Mouse (Mus musculus) heart, adult 2 months (tissue): ENCODE results near the gene Ip6k3. TPM values are rescaled to one million over a fixed set of nuclear protein-coding genes. Genes with fewer than 3 reads are reported as not detected.

Experiments used
- DNase-seq, 2 experiments: peaks; one replicate each; pipeline ENCODE4 v3.0.0; 2021
- H3K27ac ChIP-seq: fragments of 200-600 bp; 2 replicates; pipeline ENCODE4 v1.8.1; 2022
- H3K27me3 ChIP-seq: fragments of 200-500 bp; 2 replicates; pipeline ENCODE4 v1.6.1; 2012; ENCODE audit warnings: mild to moderate bottlenecking, low read length, inconsistent platforms, mixed read lengths; ENCODE audit not compliant: control insufficient read depth, insufficient read depth
- H3K36me3 ChIP-seq: fragments of 200-500 bp; 2 replicates; pipeline ENCODE4 v1.6.1; 2012; ENCODE audit warnings: low read length, inconsistent platforms; ENCODE audit not compliant: control insufficient read depth, insufficient read depth
- H3K4me1 ChIP-seq: fragments of 200-500 bp; 2 replicates; pipeline ENCODE4 v1.6.1; 2011; ENCODE audit warnings: low read length; ENCODE audit not compliant: control insufficient read depth, insufficient read depth
- H3K4me3 ChIP-seq: fragments of 200-600 bp; 2 replicates; pipeline ENCODE4 v1.8.1; 2022
- H3K79me2 ChIP-seq: fragments of 200-500 bp; replicated peaks from 2 replicates; pipeline ENCODE4 v1.6.1; 2012; ENCODE audit warnings: mild to moderate bottlenecking, inconsistent platforms, low read length, moderate library complexity, mixed read lengths; ENCODE audit not compliant: control insufficient read depth, insufficient read depth
- H3K9ac ChIP-seq: fragments of 200-500 bp; 2 replicates; pipeline ENCODE4 v1.6.1; 2012; ENCODE audit warnings: low read depth, mild to moderate bottlenecking, control low read depth, inconsistent platforms, low read length, mixed read lengths
- CTCF ChIP-seq: fragments of 200-600 bp; IDR thresholded peaks from 2 replicates; pipeline ENCODE4 v1.8.1; 2022; ENCODE audit warnings: antibody characterized with exemption, mild to moderate bottlenecking, moderate library complexity
- EP300 ChIP-seq: fragments of 200-500 bp; IDR thresholded peaks from 2 replicates; pipeline ENCODE4 v1.6.1; 2011; ENCODE audit warnings: low read depth, low read length, control low read depth; ENCODE audit not compliant: insufficient read depth
- POLR2A ChIP-seq: fragments of 200-500 bp; IDR thresholded peaks from 2 replicates; pipeline ENCODE4 v1.6.1; 2011; ENCODE audit warnings: mild to moderate bottlenecking, low read depth, low read length, control low read depth; ENCODE audit not compliant: insufficient read depth
- WGBS: fragments of 180-500 bp; shearing (Covaris S2); methylation state at CpG from one replicate; pipeline ENCODE4 v1.1.7; 2018; 5-methylcytosine and 5-hydroxymethylcytosine counted together
- intact Hi-C: fragments of 180-260 bp; cut with DNase I; formaldehyde crosslinking; loops from one replicate; pipeline ENCODE4 v1.15.1; 2025
- polyA plus RNA-seq: library from polyadenylated mRNA; depleted of rRNA; stranded (reverse); fragments of >200 nt; gene quantifications from 2 replicates; pipeline ENCODE4 v1.2.3, GENCODE M21; 2012
- total RNA-seq, 2 experiments: library from RNA; stranded (reverse); gene quantifications; 2 replicates each; pipeline ENCODE4 v1.2.3; 2021

The Ip6k3 gene
- total and polyA plus RNA-seq, 3 experiments: 4.1 to 10.1 (median 5.6) TPM

DNA sequence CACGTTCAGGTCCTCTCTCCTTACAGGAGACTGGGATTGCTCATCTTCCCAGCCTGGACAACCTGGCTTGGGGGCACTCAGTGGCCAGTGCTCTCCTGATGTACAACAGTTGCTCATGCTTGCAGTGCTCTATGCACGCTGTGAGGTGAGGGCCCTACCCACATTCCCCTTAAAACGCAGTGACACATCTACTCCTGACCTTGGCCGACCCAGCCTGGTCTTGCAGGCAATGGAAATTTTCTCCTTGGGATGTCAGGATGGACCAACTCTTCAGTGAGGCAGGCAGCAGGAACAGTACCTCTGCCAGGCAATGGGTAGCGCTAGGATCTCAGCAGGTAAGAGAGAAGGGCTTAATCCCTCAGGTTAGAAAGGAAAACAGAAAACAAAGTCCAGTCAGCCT, 19.5 kb upstream of the Ip6k3 start:
- TF ChIP-seq CTCF (no peak), EP300 (no peak), POLR2A (no peak)
- Histone ChIP-seq H3K27ac (no peak overlapping the region), H3K79me2 (no peaks in the 10 kb centered on the region), H3K27me3 (no peaks in the 10 kb centered on the region), H3K4me1 (no peaks in the 10 kb centered on the region), H3K36me3 (no peaks in the 10 kb centered on the region), H3K4me3 (no peak overlapping the region), H3K9ac (no peak overlapping the region)
- no peak for DNase-seq
- WGBS: 62% methylated on average over 5 of the region's 5 CpGs
- intact Hi-C loops: no loop called here

DNA sequence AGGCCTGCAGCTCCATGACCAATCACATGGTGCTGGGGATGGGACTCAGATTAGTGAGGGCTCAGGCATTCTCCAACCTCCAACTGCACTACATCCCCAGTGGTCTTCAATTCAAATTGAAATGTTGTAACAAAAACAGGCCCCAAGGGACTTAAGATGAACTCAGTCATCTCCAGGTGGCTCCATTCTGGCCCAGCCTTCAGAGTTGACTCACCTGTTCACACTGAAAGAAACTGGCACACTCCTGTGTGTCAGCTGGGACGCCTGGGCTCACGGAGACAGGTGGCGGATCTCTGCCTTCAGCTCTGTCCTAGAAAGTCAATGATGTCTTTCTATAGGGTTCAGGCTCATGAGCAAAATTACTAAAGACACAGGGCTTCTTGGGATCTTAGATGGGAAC, 18.5 kb upstream of the Ip6k3 start:
- H3K27me3 ChIP-seq: no peaks in the 10 kb centered on the region
- TF ChIP-seq EP300: no peak
- TF ChIP-seq CTCF: no peak
- no peak for TF ChIP-seq POLR2A
- H3K9ac ChIP-seq: no peak overlapping the region
- no peak overlapping the region for H3K27ac ChIP-seq
- WGBS: 86% methylated on average over 3 of the region's 3 CpGs
- no peaks in the 10 kb centered on the region for H3K36me3 ChIP-seq
- no peak overlapping the region for H3K4me3 ChIP-seq
- DNase-seq: no peak
- H3K79me2 ChIP-seq: no peaks in the 10 kb centered on the region
- no peaks in the 10 kb centered on the region for H3K4me1 ChIP-seq
- intact Hi-C loops: no loop called here

DNA sequence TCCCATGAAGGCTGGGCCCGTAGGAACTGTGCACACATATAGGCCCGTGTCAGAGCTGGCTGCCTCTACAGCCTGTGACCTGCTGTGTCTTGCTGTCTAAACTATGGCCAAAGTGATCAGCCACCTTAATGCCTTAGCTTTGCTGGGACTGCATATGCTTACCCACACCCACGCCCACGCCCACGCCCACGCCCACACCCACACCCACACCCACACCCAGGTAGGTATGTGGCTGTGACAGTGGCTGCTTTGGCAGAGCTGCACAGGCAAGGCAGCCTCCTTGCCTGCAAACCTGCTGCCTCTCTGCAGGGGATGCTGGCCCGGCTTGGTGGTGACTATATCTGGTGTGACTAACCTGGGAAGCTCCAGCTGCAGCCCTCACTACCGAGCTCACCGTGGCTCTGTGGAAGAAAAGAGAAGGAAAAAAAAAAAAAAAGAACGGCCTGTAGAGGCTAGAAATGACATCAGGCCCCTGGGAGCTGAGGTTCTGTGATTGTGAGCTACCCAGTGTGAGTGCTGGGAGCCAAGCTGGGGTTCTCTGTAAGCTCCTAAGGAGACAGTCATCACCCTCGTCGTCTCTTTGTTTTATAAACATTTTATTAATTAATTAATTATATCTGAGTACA, 16.2 kb upstream of the Ip6k3 start:
- 84% methylated on average over 12 of the region's 12 CpGs for WGBS
- H3K27me3 ChIP-seq: no peaks in the 10 kb centered on the region
- intact Hi-C loops: no loop called here

DNA sequence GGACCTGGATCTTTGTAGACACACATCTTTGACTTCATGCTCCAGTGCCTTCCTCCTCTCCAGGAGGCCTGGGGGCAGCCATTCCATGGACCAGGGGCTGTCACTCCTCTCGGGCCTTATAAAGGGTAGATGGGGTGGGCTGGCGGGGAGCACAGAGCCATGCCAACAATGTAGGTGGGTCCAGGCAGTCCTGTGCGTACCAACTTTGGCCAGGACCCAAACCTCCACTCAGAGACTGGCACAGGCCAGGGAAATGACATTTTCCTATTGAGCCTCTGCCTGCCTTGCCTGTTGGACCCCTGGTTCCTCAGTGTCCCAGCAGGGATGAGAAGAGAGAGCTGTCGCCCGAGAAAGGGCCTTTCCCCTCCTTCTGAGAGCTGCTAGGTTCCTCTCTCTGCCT, 14.8 kb upstream of the Ip6k3 start:
- Histone ChIP-seq H3K79me2 (no peaks in the 10 kb centered on the region), H3K27ac (no peak overlapping the region), H3K36me3 (no peaks in the 10 kb centered on the region), H3K9ac (no peak overlapping the region), H3K27me3 (no peaks in the 10 kb centered on the region), H3K4me3 (no peak overlapping the region), H3K4me1 (no peaks in the 10 kb centered on the region)
- intact Hi-C loops: no loop called here
- 83% methylated on average over 5 of the region's 5 CpGs for WGBS
- DNase-seq: no peak
- TF ChIP-seq POLR2A (no peak), CTCF (no peak), EP300 (no peak)

More for the DNA sequence above, 16.2 kb upstream of the Ip6k3 start:
- H3K4me3 ChIP-seq: no peak overlapping the region
- H3K9ac ChIP-seq: no peak overlapping the region
- no peak for TF ChIP-seq CTCF
- no peak for TF ChIP-seq POLR2A
- no peak for TF ChIP-seq EP300
- no peaks in the 10 kb centered on the region for H3K4me1 ChIP-seq
- DNase-seq: no peak
- no peaks in the 10 kb centered on the region for H3K79me2 ChIP-seq
- H3K36me3 ChIP-seq: no peaks in the 10 kb centered on the region
- no peak overlapping the region for H3K27ac ChIP-seq

DNA sequence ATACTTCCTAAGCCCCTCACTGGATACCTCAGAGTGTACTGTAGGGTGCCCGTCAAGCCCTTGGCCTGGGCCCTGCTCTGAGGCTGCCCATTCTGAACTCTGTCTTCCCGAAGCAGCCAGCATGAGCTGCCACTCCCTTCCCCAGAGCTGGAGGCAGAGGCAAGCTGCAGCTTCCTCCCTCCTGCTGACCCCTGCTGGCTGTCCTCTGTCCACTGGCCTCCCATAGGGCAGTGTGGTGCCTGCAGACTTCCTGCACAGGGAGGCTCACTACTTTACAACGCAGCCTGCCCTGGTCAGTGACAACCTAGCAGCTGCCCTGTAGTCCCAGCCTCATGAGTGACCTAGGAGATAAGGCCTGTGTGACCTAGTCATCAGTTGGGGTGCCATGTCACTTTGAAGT, 14.1 kb upstream of the Ip6k3 start:
- no peak for TF ChIP-seq POLR2A
- 0 out of 2 replicates have a peak, but pooled peaks have one; percentile 49 for TF ChIP-seq EP300
- peak; percentile 71 for TF ChIP-seq CTCF
- WGBS: 15% methylated on average over 3 of the region's 3 CpGs
- Histone ChIP-seq H3K4me3 (no peak overlapping the region), H3K79me2 (no peaks in the 10 kb centered on the region), H3K4me1 (no peaks in the 10 kb centered on the region), H3K27ac (no peak overlapping the region), H3K36me3 (no peaks in the 10 kb centered on the region), H3K9ac (no peak overlapping the region), H3K27me3 (no peaks in the 10 kb centered on the region)
- DNase-seq: peak in 1 of 2 experiments; percentile 50
- intact Hi-C loops: loop anchor here (2.0 kb wide), 1 partner anchor 47 kb away; no protein-coding TSS in a partner anchor

DNA sequence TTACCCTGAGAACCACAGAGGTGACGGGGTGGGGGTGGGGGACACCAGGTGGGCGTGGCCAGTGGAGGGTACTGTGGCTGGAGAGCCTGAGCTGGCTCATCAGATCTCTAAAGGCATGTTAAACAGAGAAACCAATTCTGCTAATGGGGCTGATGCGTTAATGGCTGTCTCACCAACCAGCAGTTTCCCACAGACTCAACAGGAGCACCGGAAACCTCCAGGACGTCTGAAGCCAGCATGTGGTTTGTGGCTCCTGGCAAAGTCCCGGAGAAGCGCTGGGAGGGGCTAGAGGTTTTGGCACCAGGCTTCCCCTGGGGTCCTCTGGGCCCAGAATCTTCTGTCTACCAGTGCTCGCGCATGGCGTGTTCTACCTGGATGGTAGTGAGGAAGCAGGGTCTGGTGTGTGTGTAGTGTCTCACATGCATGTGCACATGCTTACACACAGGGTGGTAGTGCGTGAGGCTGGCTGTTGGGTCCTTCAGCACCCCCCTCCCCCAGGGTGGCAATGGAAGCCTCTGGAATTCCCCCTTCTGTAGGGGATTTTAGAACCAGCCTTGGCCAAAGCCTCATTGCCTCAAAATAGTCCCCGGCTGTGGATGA, 12.2 kb upstream of the Ip6k3 start:
- TF ChIP-seq CTCF (no peak), EP300 (no peak)
- intact Hi-C loops: loop anchor here (2.0 kb wide), 1 partner anchor 45 kb away; no protein-coding TSS in a partner anchor

More for the DNA sequence above, 12.2 kb upstream of the Ip6k3 start:
- Histone ChIP-seq H3K27ac (no peak overlapping the region), H3K9ac (no peak overlapping the region), H3K27me3 (no peaks in the 10 kb centered on the region), H3K4me1 (no peaks in the 10 kb centered on the region), H3K79me2 (no peaks in the 10 kb centered on the region), H3K36me3 (no peaks in the 10 kb centered on the region), H3K4me3 (no peak overlapping the region)
- WGBS: 61% methylated on average over 12 of the region's 12 CpGs
- no peak for DNase-seq
